Mouse (Mus musculus): ENCODE results near the gene Vmn2r15.

DNA sequence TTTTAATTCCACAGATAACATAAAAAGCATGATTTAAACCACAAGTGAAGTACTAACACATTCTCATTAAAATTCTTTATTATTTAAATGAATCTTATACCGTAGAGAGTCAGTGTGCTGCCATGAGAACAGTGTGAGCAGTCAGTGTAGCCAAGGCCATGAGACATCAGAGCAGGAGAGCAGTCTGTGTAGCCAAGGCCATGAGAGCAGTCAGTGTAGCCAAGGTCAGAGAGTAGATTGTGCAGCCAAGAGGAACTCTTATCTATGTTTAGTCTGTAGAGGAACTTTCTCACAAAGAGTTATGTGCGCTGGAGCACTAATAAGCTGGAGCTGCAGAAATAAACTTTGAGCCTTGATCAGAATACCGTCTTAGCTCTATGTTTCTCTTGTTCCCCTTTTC, 2.8 kb downstream of the Vmn2r15 start:
- TF ChIP-seq TCF3 (IDR thresholded peaks at IDR 0.05; ENCODE audit: insufficient read length, low read depth) = no peak
- TF ChIP-seq MAX (IDR thresholded peaks at IDR 0.05; ENCODE audit: low read depth) = no peak
- TF ChIP-seq POLR2A (IDR thresholded peaks at IDR 0.05; ENCODE audit: insufficient read length, low read depth) = no peak
- no peak for TF ChIP-seq TCF12 (IDR thresholded peaks at IDR 0.05; ENCODE audit: insufficient read depth, poor library complexity, severe bottlenecking)
- no peak for TF ChIP-seq CEBPB (IDR thresholded peaks at IDR 0.05; ENCODE audit: insufficient read depth, poor library complexity, severe bottlenecking)
- no peak for TF ChIP-seq MYOD1 (IDR thresholded peaks at IDR 0.05; ENCODE audit: control insufficient read depth in 1 of 3, insufficient read length in 2 of 3, low read depth in 2 of 3)
- no peak for TF ChIP-seq E2F4 (IDR thresholded peaks at IDR 0.05; ENCODE audit: insufficient read depth)
- TF ChIP-seq POLR2AphosphoS2 (IDR thresholded peaks at IDR 0.05; ENCODE audit: insufficient read length, low read depth) = no peak
